Mouse (Mus musculus) kidney, adult 10 weeks (tissue): Measurements from ENCODE around the gene Gdf15. TPM values are rescaled to one million over a fixed set of nuclear protein-coding genes. Genes with fewer than 3 reads are reported as not detected.

Experiments used
- polyA plus RNA-seq: library from polyadenylated mRNA; stranded (reverse); fragments of 350-450 nt; fragmentation: Illumina TruSeq; extraction: RNeasy Lipid Tissue Mini Kit (QIAGEN cat#74804); gene quantifications from one replicate; pipeline ENCODE4 v1.2.3, GENCODE M21; 2014; ENCODE audit warnings: low read depth, low replicate concordance

Gdf15 gene
- polyA plus RNA-seq, result not detected

GRCm38 (mm10) chr8:70632346-70632892 is at the start of gene Gdf15:
Gene Gdf15, minus strand, starts transcription at chr8:70632456.

DNA sequence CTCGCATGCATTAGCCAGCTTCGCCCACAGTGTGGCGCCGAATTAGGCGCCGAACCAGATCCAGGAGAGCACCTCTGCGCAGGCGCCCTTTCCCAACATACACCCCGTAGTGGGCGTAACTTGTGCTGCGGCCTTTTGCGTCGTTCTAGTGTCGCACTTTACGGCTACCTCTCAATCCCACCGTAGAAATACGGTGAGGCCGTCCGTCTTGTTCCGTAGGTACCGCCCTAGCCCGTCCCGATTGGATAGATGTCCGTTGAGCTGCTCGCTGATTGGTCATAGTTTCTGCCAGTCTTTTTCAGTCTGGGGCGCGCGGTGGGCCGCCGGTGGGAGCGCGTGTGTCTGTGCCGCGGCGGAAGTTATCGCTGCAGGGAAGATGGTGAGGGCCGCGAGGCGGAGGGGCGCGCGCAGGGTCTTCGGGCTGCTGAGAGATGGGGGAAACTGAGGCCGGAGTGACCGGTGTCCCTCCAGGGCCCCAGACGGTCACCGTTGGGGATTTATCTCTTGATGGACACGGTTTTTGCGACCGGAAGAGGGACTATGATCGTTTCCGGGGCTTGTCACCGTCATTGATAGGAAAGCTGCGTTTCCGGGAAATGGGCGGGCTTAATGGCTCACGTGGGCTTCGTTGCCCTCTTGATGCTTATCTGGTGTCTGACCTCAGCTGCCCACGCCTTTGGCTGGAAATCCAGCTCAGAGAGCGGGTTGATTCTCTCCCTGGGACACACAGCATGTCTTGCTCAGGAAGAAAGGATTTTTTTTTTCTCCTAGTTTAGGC is 41.0 kb upstream of the Gdf15 start, which contains the start of gene Lsm4:
Gene Lsm4, plus strand, starts transcription at position 170 of the 778 bp plus-strand sequence.

GRCm38 (mm10) chr8:70660273-70660725 is 28.0 kb upstream of the Gdf15 start, which contains the start of gene Pgpep1:
Gene Pgpep1, minus strand, starts transcription at chr8:70660388.

GRCm38 (mm10) chr8:70615894-70616293 is 16.4 kb downstream of the Gdf15 start, which contains the start of gene Lrrc25:
Gene Lrrc25, plus strand, starts transcription at chr8:70616155.

DNA sequence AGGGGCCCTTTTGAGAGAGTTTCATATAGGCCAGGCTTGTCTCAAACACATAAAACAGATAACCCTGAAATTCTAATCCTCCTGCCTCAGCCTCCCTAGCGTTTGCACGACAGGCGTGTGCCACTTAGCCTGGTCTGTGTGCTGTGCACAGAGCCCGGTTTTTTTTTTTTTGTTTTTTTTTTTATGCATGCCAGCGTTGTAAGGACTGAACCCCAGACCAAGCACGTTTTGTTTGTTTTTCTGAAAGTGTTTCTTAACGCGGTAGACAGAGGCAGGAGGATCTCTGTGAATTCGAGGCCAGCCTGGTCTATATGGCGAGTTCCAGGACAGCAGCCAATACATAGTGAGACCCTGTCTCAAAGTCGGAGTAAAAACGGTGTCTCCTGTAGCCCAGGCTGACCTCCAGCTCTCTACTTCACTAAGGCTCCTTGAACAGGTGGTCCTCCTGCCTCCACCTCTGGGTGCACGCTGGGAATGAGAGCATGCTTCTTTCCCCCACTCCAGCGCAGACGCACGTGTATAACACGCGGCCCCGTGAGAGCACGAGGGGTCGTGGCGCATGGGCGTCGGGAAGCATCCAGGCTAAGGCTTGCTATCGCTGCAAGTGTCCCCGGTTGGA is 23.4 kb downstream of the Gdf15 start, which contains the start of gene Ssbp4:
Gene Ssbp4, minus strand, starts transcription at position 124 of the 619 bp plus-strand sequence.

DNA sequence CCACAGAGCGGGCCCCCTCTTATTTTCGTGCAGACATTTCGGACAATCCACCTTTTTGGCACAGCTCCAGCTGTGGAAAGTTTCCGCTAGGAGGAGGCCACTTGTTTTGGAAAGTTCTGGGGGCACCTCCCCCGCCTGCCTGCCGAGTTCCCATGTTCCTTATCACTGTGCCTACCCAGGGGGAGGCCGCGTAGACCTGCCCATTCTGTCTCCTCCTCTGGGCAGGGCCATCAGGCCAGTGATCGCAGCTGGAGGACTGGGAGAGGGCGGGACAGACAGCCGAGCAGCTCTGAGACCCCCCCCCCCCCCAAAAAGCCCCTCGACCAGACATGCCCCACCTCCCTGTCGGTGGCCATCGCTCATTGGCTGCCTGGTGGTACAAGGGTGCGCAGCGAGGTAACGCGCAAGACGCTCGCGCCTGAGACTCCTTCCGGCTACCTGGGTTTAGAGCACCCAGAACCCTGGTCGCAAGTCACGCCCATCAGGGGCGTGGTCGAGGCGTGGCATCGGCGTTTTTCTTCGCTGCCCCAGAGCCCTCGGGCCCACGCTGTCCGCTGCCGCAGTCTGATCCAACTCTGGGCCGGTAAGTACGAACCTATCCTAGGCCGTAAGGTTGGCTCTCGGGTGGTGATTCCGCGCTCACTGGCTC is 38.2 kb downstream of the Gdf15 start, which contains the start of gene Isyna1:
Gene Isyna1, plus strand, starts transcription at position 413 of the 649 bp plus-strand sequence.

Other genes with a start within 250 kb of the Gdf15 start
- 0.93 TPM for gene Crtc1, start 192.9 kb downstream of the Gdf15 start, polyA plus RNA-seq
- gene Klhl26, start 155.5 kb downstream of the Gdf15 start, polyA plus RNA-seq, result 2.1 TPM
- gene Tmem59l, start 145.1 kb downstream of the Gdf15 start, polyA plus RNA-seq, result not detected
- not detected for gene Crlf1, start 139.3 kb downstream of the Gdf15 start, polyA plus RNA-seq
- gene Rex1bd, start 125.7 kb downstream of the Gdf15 start, polyA plus RNA-seq, result 0.77 TPM
- gene Uba52, start 121.7 kb downstream of the Gdf15 start, polyA plus RNA-seq, result 2.4 TPM
- 2.8 TPM for gene Fkbp8, start 104.7 kb downstream of the Gdf15 start, polyA plus RNA-seq
- gene Kxd1, start 104.5 kb downstream of the Gdf15 start, polyA plus RNA-seq, result 9.4 TPM
- gene Ell, start 93.0 kb downstream of the Gdf15 start, polyA plus RNA-seq, result 0.32 TPM
- gene Isyna1, start 38.1 kb downstream of the Gdf15 start, polyA plus RNA-seq, result not detected
- not detected for gene Ssbp4, start 23.6 kb downstream of the Gdf15 start, polyA plus RNA-seq
- gene Lrrc25, start 16.3 kb downstream of the Gdf15 start, polyA plus RNA-seq, result not detected
- 45.6 TPM for gene Pgpep1, start 27.9 kb upstream of the Gdf15 start, polyA plus RNA-seq
- gene Lsm4, start 40.8 kb upstream of the Gdf15 start, polyA plus RNA-seq, result not detected
- 16.3 TPM for gene Jund, start 66.5 kb upstream of the Gdf15 start, polyA plus RNA-seq
- not detected for gene Iqcn, start 71.0 kb upstream of the Gdf15 start, polyA plus RNA-seq
- gene Gm3336, start 86.1 kb upstream of the Gdf15 start, polyA plus RNA-seq, result not detected
- gene Pde4c, start 91.3 kb upstream of the Gdf15 start, polyA plus RNA-seq, result 1.3 TPM
- 2.5 TPM for gene Rab3a, start 122.2 kb upstream of the Gdf15 start, polyA plus RNA-seq
- gene Mpv17l2, start 128.5 kb upstream of the Gdf15 start, polyA plus RNA-seq, result 0.65 TPM
- gene Pik3r2, start 144.3 kb upstream of the Gdf15 start, polyA plus RNA-seq, result 1.5 TPM
- gene Mast3, start 172.6 kb upstream of the Gdf15 start, polyA plus RNA-seq, result 1.2 TPM
- not detected for gene Il12rb1, start 176.0 kb upstream of the Gdf15 start, polyA plus RNA-seq
- gene Arrdc2, start 207.3 kb upstream of the Gdf15 start, polyA plus RNA-seq, result 0.73 TPM
- gene Kcnn1, start 230.8 kb upstream of the Gdf15 start, polyA plus RNA-seq, result 1.1 TPM
- gene Ccdc124, start 241.5 kb upstream of the Gdf15 start, polyA plus RNA-seq, result not detected